Mouse (Mus musculus) embryonic facial prominence, embryonic 11.5 days (tissue): ENCODE measurements around the gene Cflar. TPM values are rescaled to one million over a fixed set of nuclear protein-coding genes. Genes with fewer than 3 reads are reported as not detected.
"Not testable (repeated sequence)": the region's sequence is repeated elsewhere in the genome, so short reads cannot be mapped to it uniquely, and the experiment has no call there.

Experiments used
- ATAC-seq: fragments of 200-750 bp; cut with Nextera tagmentation; replicated peaks from 2 replicates; pipeline ENCODE4 v1.8.0; 2017; ENCODE audit warnings: low read depth; ENCODE audit not compliant: insufficient number of reproducible peaks, low FRiP score, low TSS enrichment
- DNase-seq: peaks from one replicate; pipeline ENCODE4 v3.0.0-alpha.2; 2015; ENCODE audit warnings: low spot score
- H3K27ac ChIP-seq: fragments of 300-500 bp; sonication (generic); replicated peaks from 2 replicates; pipeline ENCODE4 v1.5.1; 2014; ENCODE audit warnings: mild to moderate bottlenecking, low read depth, low read length, control low read depth
- H3K27me3 ChIP-seq: fragments of 300-500 bp; sonication (generic); 2 replicates; pipeline ENCODE4 v1.6.1; 2014; ENCODE audit warnings: mild to moderate bottlenecking, low read length, moderate library complexity, mixed read lengths; ENCODE audit not compliant: control insufficient read depth, insufficient read depth
- H3K36me3 ChIP-seq: fragments of 300-500 bp; sonication (generic); replicated peaks from 2 replicates; pipeline ENCODE4 v1.6.1; 2014; ENCODE audit warnings: low read depth, mild to moderate bottlenecking, low read length, moderate library complexity, mixed read lengths; ENCODE audit not compliant: control insufficient read depth, insufficient read depth
- H3K4me1 ChIP-seq: fragments of 300-500 bp; sonication (generic); 2 replicates; pipeline ENCODE4 v1.6.1; 2014; ENCODE audit warnings: low read length, mixed read lengths; ENCODE audit not compliant: control insufficient read depth, insufficient read depth
- H3K4me2 ChIP-seq: fragments of 300-500 bp; sonication (generic); 2 replicates; pipeline ENCODE4 v1.6.1; 2014; ENCODE audit warnings: low read depth, mild to moderate bottlenecking, control low read depth, low read length, moderate library complexity
- H3K4me3 ChIP-seq: fragments of 300-500 bp; sonication (generic); 2 replicates; pipeline ENCODE4 v1.5.1; 2014; ENCODE audit warnings: low read depth, low read length, control low read depth
- H3K9ac ChIP-seq: fragments of 300-500 bp; sonication (generic); replicated peaks from 2 replicates; pipeline ENCODE4 v1.6.1; 2014; ENCODE audit warnings: mild to moderate bottlenecking, control low read depth, low read length
- H3K9me3 ChIP-seq: fragments of 300-500 bp; sonication (generic); replicated peaks from 2 replicates; pipeline ENCODE4 v1.6.1; 2016; ENCODE audit warnings: mild to moderate bottlenecking, low read length, inconsistent platforms, mixed read lengths; ENCODE audit not compliant: control insufficient read depth
- WGBS: fragments of 180-500 bp; shearing (Covaris S2); extraction: QIAGEN DNeasy Blood & Tissue Kit; methylation state at CpG from one replicate; pipeline ENCODE4 v1.1.7; 2014; 5-methylcytosine and 5-hydroxymethylcytosine counted together
- polyA plus RNA-seq: library from polyadenylated mRNA; unstranded; fragments of >200 nt; fragmentation: Nextera tagmentation; extraction: Ambion mirVana; gene quantifications from 2 replicates; pipeline ENCODE4 v1.2.1, GENCODE M21; 2014

Gene Cflar
- polyA plus RNA-seq, 1 experiment from 2014 or later = 24.1 TPM

- WGBS = 83% methylated on average over 5 of the region's 5 CpGs
- H3K4me2 ChIP-seq = not testable (repeated sequence)
Measured at GRCm38 (mm10) chr1:58678412-58678811, 32.9 kb upstream of the Cflar start.

GRCm38 (mm10) chr1:58689426-58689825 lies 21.9 kb upstream of the Cflar start:
- DNase-seq (no peak), ATAC-seq (no peak)
- no peak overlapping the region for H3K9ac ChIP-seq
- no peaks in the 10 kb centered on the region for H3K9me3 ChIP-seq
- H3K27me3 ChIP-seq = no peaks in the 10 kb centered on the region
- 87% methylated on average over 1 of the region's 1 CpGs for WGBS
- no peak overlapping the region for H3K4me2 ChIP-seq
- no peaks in the 10 kb centered on the region for H3K36me3 ChIP-seq
- no peaks in the 10 kb centered on the region for H3K4me1 ChIP-seq
- no peak overlapping the region for H3K4me3 ChIP-seq
- H3K27ac ChIP-seq = no peak overlapping the region

More at GRCm38 (mm10) chr1:58678412-58678811, 32.9 kb upstream of the Cflar start:
- not testable (repeated sequence) for H3K27me3 ChIP-seq, H3K27ac ChIP-seq, H3K4me3 ChIP-seq, ATAC-seq, DNase-seq, H3K36me3 ChIP-seq, H3K9me3 ChIP-seq, H3K9ac ChIP-seq, H3K4me1 ChIP-seq

GRCm38 (mm10) chr1:58690006-58690744 lies 21.1 kb upstream of the Cflar start:
- Histone ChIP-seq H3K4me2 (no peak overlapping the region), H3K4me1 (no peaks in the 10 kb centered on the region), H3K4me3 (no peak overlapping the region), H3K9me3 (no peaks in the 10 kb centered on the region), H3K9ac (no peak overlapping the region), H3K27me3 (no peaks in the 10 kb centered on the region), H3K36me3 (no peaks in the 10 kb centered on the region), H3K27ac (no peak overlapping the region)
- WGBS = 63% methylated on average over 6 of the region's 6 CpGs
- DNase-seq = no peak
- ATAC-seq = no peak

GRCm38 (mm10) chr1:58690834-58691488 lies 20.3 kb upstream of the Cflar start:
- H3K27ac ChIP-seq, H3K4me1 ChIP-seq, DNase-seq, ATAC-seq, H3K27me3 ChIP-seq, H3K4me2 ChIP-seq, H3K9me3 ChIP-seq, H3K4me3 ChIP-seq, H3K9ac ChIP-seq, H3K36me3 ChIP-seq: not testable (repeated sequence)
- WGBS = 66% methylated on average over 2 of the region's 3 CpGs

GRCm38 (mm10) chr1:58691718-58692117 lies 19.6 kb upstream of the Cflar start:
- not testable (repeated sequence) for H3K36me3 ChIP-seq, H3K9me3 ChIP-seq, H3K4me2 ChIP-seq, ATAC-seq, H3K4me3 ChIP-seq, H3K4me1 ChIP-seq, H3K27ac ChIP-seq, H3K27me3 ChIP-seq, H3K9ac ChIP-seq, DNase-seq
- WGBS = 53% methylated on average over 1 of the region's 1 CpGs

- no peak for ATAC-seq
- Histone ChIP-seq H3K27me3 (no peaks in the 10 kb centered on the region), H3K4me1 (no peaks in the 10 kb centered on the region), H3K9ac (no peak overlapping the region), H3K36me3 (no peaks in the 10 kb centered on the region), H3K4me2 (no peak overlapping the region), H3K9me3 (no peaks in the 10 kb centered on the region), H3K4me3 (no peak overlapping the region), H3K27ac (no peak overlapping the region)
- WGBS = 85% methylated on average over 1 of the region's 1 CpGs
- no peak for DNase-seq
Measured at GRCm38 (mm10) chr1:58693696-58694095, 17.6 kb upstream of the Cflar start.

- H3K27ac ChIP-seq, H3K27me3 ChIP-seq, H3K9ac ChIP-seq, ATAC-seq, H3K4me2 ChIP-seq, H3K4me3 ChIP-seq, H3K36me3 ChIP-seq, DNase-seq, H3K4me1 ChIP-seq, H3K9me3 ChIP-seq: not testable (repeated sequence)
- 88% methylated on average over 4 of the region's 4 CpGs for WGBS
Measured at GRCm38 (mm10) chr1:58695810-58696209, 15.5 kb upstream of the Cflar start, which contains the start of gene Als2cr12. Gene Als2cr12 (minus strand): TSS chr1:58695989.

GRCm38 (mm10) chr1:58697607-58698006 lies 13.7 kb upstream of the Cflar start:
- H3K4me2 ChIP-seq, H3K27ac ChIP-seq, H3K27me3 ChIP-seq, H3K4me1 ChIP-seq, DNase-seq, H3K9me3 ChIP-seq, H3K9ac ChIP-seq, H3K36me3 ChIP-seq, H3K4me3 ChIP-seq, ATAC-seq: not testable (repeated sequence)
- 58% methylated on average over 1 of the region's 1 CpGs for WGBS
